Comparison of ENCODE assay signal across 20 mouse cellular contexts in genomic region chr11:117815850-117816249, GRCm38 (mm10). TPM values are rescaled to one million over a fixed set of nuclear protein-coding genes. Genes with fewer than 3 reads are reported as not detected.
DNase-seq lines count a peak whose midpoint lies in the region; ATAC-seq and TF ChIP-seq lines count a peak whose summit lies in the region.
"Not testable (repeated sequence)": the region's sequence is repeated elsewhere in the genome, so short reads cannot be mapped to it uniquely, and the experiment has no call there.
"Had no signal": no experiment of that assay in that cellular context is flagged by ENCODE, and none has a peak within 500 bp of the region (broad histone marks: within the 10 kb centered on the region; RNA-seq: fewer than 3 reads in every experiment).

No protein-coding gene starts in this region.

- TF ChIP-seq CTCF in MEL (IDR thresholded peaks at IDR 0.05 in 2 of 3, conservative IDR thresholded peaks at IDR 0.05 in 1 of 3; ENCODE audit: control insufficient read depth in 1 of 3, insufficient read depth in 1 of 3, low read depth in 2 of 3, low read length in 3 of 3, poor library complexity in 1 of 3, severe bottlenecking in 1 of 3); heart, postnatal 0 days (IDR thresholded peaks at IDR 0.05; ENCODE audit: low read depth); liver, postnatal 0 days (IDR thresholded peaks at IDR 0.05; ENCODE audit: low read depth): not testable (repeated sequence)

- not testable (repeated sequence) for TF ChIP-seq RAD21 in MEL (IDR thresholded peaks at IDR 0.05; ENCODE audit: low read depth, low read length)

- DNase-seq in MEL (ENCODE audit: low read depth, low spot score) = peak; percentile 15
- peak; percentile 57 for DNase-seq in gastrocnemius, postnatal 25 days
- DNase-seq in heart, postnatal 0 days (ENCODE audit: low spot score); liver, postnatal 0 days: not testable (repeated sequence)
- peak; percentile 74 for DNase-seq in skeletal muscle tissue, adult 2 months (ENCODE audit: low read depth, low spot score)

- H3K27me3 ChIP-seq in MEL (ENCODE audit: control insufficient read depth in 1 of 2, insufficient read depth in 2 of 2, low read length in 2 of 2); heart, postnatal 0 days (ENCODE audit: control insufficient read depth, insufficient read depth, low read length); liver, embryonic 12.5 days (replicated peaks); liver, postnatal 0 days (ENCODE audit: insufficient read depth, low read length): not testable (repeated sequence)

- H3K27ac ChIP-seq in MEL (ENCODE audit: control insufficient read depth, low read depth, low read length) = not testable (repeated sequence)
- peak overlapping the region; percentile 64 for H3K27ac ChIP-seq in heart, postnatal 0 days (ENCODE audit: low read depth)
- peak overlapping the region; percentile 49 for H3K27ac ChIP-seq in liver, embryonic 12.5 days
- H3K27ac ChIP-seq in liver, postnatal 0 days (ENCODE audit: low read depth) = peak overlapping the region; percentile 22; the same call in 1 of the 2 replicates

- not testable (repeated sequence) for TF ChIP-seq EP300 in MEL (IDR thresholded peaks at IDR 0.05; ENCODE audit: low read depth in 1 of 2, low read length in 2 of 2); heart, postnatal 0 days (IDR thresholded peaks at IDR 0.05; ENCODE audit: low read depth); liver, postnatal 0 days (IDR thresholded peaks at IDR 0.05; ENCODE audit: low read depth)

- H3K4me2 ChIP-seq in heart, postnatal 0 days (ENCODE audit: low read depth, low read length); liver, embryonic 12.5 days; liver, postnatal 0 days (ENCODE audit: low read depth, low read length): not testable (repeated sequence)

- ATAC-seq in frontal cortex, adult (ENCODE audit: low TSS enrichment) = peak; percentile 36; the same call in 1 of the 2 replicates
- not testable (repeated sequence) for ATAC-seq in heart, postnatal 0 days (ENCODE audit: insufficient read depth, low read depth); liver, embryonic 12.5 days; liver, postnatal 0 days

- H3K9me3 ChIP-seq in MEL (replicated peaks; ENCODE audit: insufficient read depth, low read length); heart, postnatal 0 days (replicated peaks; ENCODE audit: control insufficient read depth, low read length); liver, embryonic 12.5 days (replicated peaks); liver, postnatal 0 days (ENCODE audit: low read length): not testable (repeated sequence)

- whole genome bisulfite sequencing in heart, postnatal 0 days = 69% methylated on average over 9 of the region's 9 CpGs
- 85% methylated on average over 9 of the region's 9 CpGs for WGBS in liver, embryonic 12.5 days (ENCODE audit: insufficient replicate concordance)
- 89% methylated on average over 9 of the region's 9 CpGs for WGBS in liver, postnatal 0 days (ENCODE audit: insufficient replicate concordance)

- H3K9ac ChIP-seq in MEL (ENCODE audit: control insufficient read depth, low read depth, low read length, poor library complexity, severe bottlenecking); heart, postnatal 0 days (replicated peaks; ENCODE audit: low read depth, low read length); liver, embryonic 12.5 days; liver, postnatal 0 days (replicated peaks): not testable (repeated sequence)

- H3K4me3 ChIP-seq in MEL (ENCODE audit: control insufficient read depth in 1 of 2, insufficient read depth in 1 of 2, low read depth in 2 of 2, low read length in 2 of 2); heart, postnatal 0 days (ENCODE audit: low read depth, low read length); liver, embryonic 12.5 days; liver, postnatal 0 days (ENCODE audit: low read depth, low read length): not testable (repeated sequence)

- not testable (repeated sequence) for H3K36me3 ChIP-seq in MEL (ENCODE audit: control insufficient read depth in 1 of 2, insufficient read depth in 2 of 2, low read length in 2 of 2)
- peaks cover 57% of the 10 kb centered on the region for H3K36me3 ChIP-seq in heart, postnatal 0 days (replicated peaks; ENCODE audit: control insufficient read depth, insufficient read depth, low read length)
- H3K36me3 ChIP-seq in liver, embryonic 12.5 days = peaks cover 97% of the 10 kb centered on the region
- H3K36me3 ChIP-seq in liver, postnatal 0 days (replicated peaks; ENCODE audit: insufficient read depth, low read length) = peaks cover 91% of the 10 kb centered on the region

- not testable (repeated sequence) for H3K4me1 ChIP-seq in MEL (ENCODE audit: control insufficient read depth in 1 of 2, insufficient read depth in 2 of 2, low read length in 2 of 2)
- peaks cover 39% of the 10 kb centered on the region for H3K4me1 ChIP-seq in heart, postnatal 0 days (ENCODE audit: control insufficient read depth, insufficient read depth)
- peaks cover 81% of the 10 kb centered on the region for H3K4me1 ChIP-seq in liver, embryonic 12.5 days
- peaks cover 16% of the 10 kb centered on the region for H3K4me1 ChIP-seq in liver, postnatal 0 days (ENCODE audit: insufficient read depth)

- TF ChIP-seq POLR2A in MEL (IDR thresholded peaks at IDR 0.05; ENCODE audit: control insufficient read depth in 1 of 2, insufficient read depth in 1 of 2, low read depth in 1 of 2, low read length in 2 of 2, poor library complexity in 1 of 2) = not testable (repeated sequence)

- peaks cover 22% of the 10 kb centered on the region for H3K79me2 ChIP-seq in MEL (ENCODE audit: control insufficient read depth, insufficient read depth, low read length, poor library complexity)

RNA-seq across cellular contexts. Expression of gene Gm20708, which starts 6.4 kb away (rescaled TPM):
- total RNA-seq in MEL (2012; rRNA removed) = 0.46 and 0.85 TPM in 2 replicates
- under 1 TPM in 1 of 2 experiments, not detected in 1; 0.70 TPM for polyA plus RNA-seq in MEL (2012; ENCODE audit: insufficient read depth in 1 of 2, insufficient read length in 2 of 2, low read depth in 1 of 2, low replicate concordance in 2 of 2, missing spikeins in 1 of 2)
- total RNA-seq in gastrocnemius, postnatal 25 days (2021) = 1 to 10 TPM; 1.0 to 1.1 TPM
- total RNA-seq in heart, postnatal 0 days (2014; rRNA removed; ENCODE audit: low replicate concordance) = 2.6 TPM in 1 of 2 replicates, not detected in the other
- 0.52 and 0.68 TPM in 2 replicates for polyA plus RNA-seq in heart, postnatal 0 days (2015; fragmentation: Nextera tagmentation; extraction: Ambion mirVana)
- 0.23 and 0.27 TPM in 2 replicates for polyA plus RNA-seq in liver, embryonic 12.5 days (2016; fragmentation: Nextera tagmentation; extraction: Ambion mirVana)
- polyA plus RNA-seq in liver, postnatal 0 days (2015; fragmentation: Nextera tagmentation; extraction: Ambion mirVana) = 0.33 and 0.48 TPM in 2 replicates
- total RNA-seq: hematopoietic stem cell, adult 5-6 weeks had no signal
- polyA plus RNA-seq: embryonic facial prominence, embryonic 11.5 days; intestine, embryonic 14.5 days had no signal

RNA-seq across cellular contexts. Expression of gene Syngr2, which starts 6.4 kb away (rescaled TPM):
- total RNA-seq in MEL (2012; rRNA removed) = 160 and 189 TPM in 2 replicates
- polyA plus RNA-seq in MEL (2012; ENCODE audit: insufficient read depth in 1 of 2, insufficient read length in 2 of 2, low read depth in 1 of 2, low replicate concordance in 2 of 2, missing spikeins in 1 of 2) = 100 to 1,000 TPM in 1 of 2 experiments, not detected in 1; 384 TPM
- total RNA-seq in gastrocnemius, postnatal 25 days (2021) = 100 to 1,000 TPM; 143 to 146 TPM
- total RNA-seq in heart, postnatal 0 days (2014; rRNA removed; ENCODE audit: low replicate concordance) = 151 TPM in 2 replicates
- polyA plus RNA-seq in heart, postnatal 0 days (2015; fragmentation: Nextera tagmentation; extraction: Ambion mirVana) = 95.2 and 105 TPM in 2 replicates
- polyA plus RNA-seq in liver, embryonic 12.5 days (2016; fragmentation: Nextera tagmentation; extraction: Ambion mirVana) = 61.5 and 66.4 TPM in 2 replicates
- polyA plus RNA-seq in liver, postnatal 0 days (2015; fragmentation: Nextera tagmentation; extraction: Ambion mirVana) = 60.6 and 62.2 TPM in 2 replicates

RNA-seq across cellular contexts. Expression of gene Afmid, which starts 9.9 kb away (rescaled TPM):
- 3.3 and 3.5 TPM in 2 replicates for total RNA-seq in MEL (2012; rRNA removed)
- polyA plus RNA-seq in MEL (2012; ENCODE audit: insufficient read depth in 1 of 2, insufficient read length in 2 of 2, low read depth in 1 of 2, low replicate concordance in 2 of 2, missing spikeins in 1 of 2) = 1 to 10 TPM in 1 of 2 experiments, not detected in 1; 3.8 TPM
- 1 to 10 TPM; 1.9 to 3.1 TPM for total RNA-seq in gastrocnemius, postnatal 25 days (2021)
- total RNA-seq in heart, postnatal 0 days (2014; rRNA removed; ENCODE audit: low replicate concordance) = 14.5 and 17.6 TPM in 2 replicates
- polyA plus RNA-seq in heart, postnatal 0 days (2015; fragmentation: Nextera tagmentation; extraction: Ambion mirVana) = 13.1 and 16.5 TPM in 2 replicates
- polyA plus RNA-seq in liver, embryonic 12.5 days (2016; fragmentation: Nextera tagmentation; extraction: Ambion mirVana) = 6.7 TPM in 2 replicates
- polyA plus RNA-seq in liver, postnatal 0 days (2015; fragmentation: Nextera tagmentation; extraction: Ambion mirVana) = 32.9 and 34.4 TPM in 2 replicates

RNA-seq across cellular contexts. Expression of gene Tk1, which starts 10.0 kb away (rescaled TPM):
- total RNA-seq in MEL (2012; rRNA removed) = 171 and 172 TPM in 2 replicates
- polyA plus RNA-seq in MEL (2012; ENCODE audit: insufficient read depth in 1 of 2, insufficient read length in 2 of 2, low read depth in 1 of 2, low replicate concordance in 2 of 2, missing spikeins in 1 of 2) = 100 to 1,000 TPM in 1 of 2 experiments, not detected in 1; 188 TPM
- total RNA-seq in gastrocnemius, postnatal 25 days (2021) = 1 to 10 TPM; 2.8 to 4.3 TPM
- total RNA-seq in heart, postnatal 0 days (2014; rRNA removed; ENCODE audit: low replicate concordance) = 103 and 117 TPM in 2 replicates
- 41.4 and 44.0 TPM in 2 replicates for polyA plus RNA-seq in heart, postnatal 0 days (2015; fragmentation: Nextera tagmentation; extraction: Ambion mirVana)
- 145 and 152 TPM in 2 replicates for polyA plus RNA-seq in liver, embryonic 12.5 days (2016; fragmentation: Nextera tagmentation; extraction: Ambion mirVana)
- 96.8 and 101 TPM in 2 replicates for polyA plus RNA-seq in liver, postnatal 0 days (2015; fragmentation: Nextera tagmentation; extraction: Ambion mirVana)

RNA-seq across cellular contexts. Expression of gene 6030468B19Rik, which starts 18.4 kb away (rescaled TPM):
- 1.1 and 2.7 TPM in 2 replicates for total RNA-seq in MEL (2012; rRNA removed)
- 1 to 10 TPM in 1 of 2 experiments, not detected in 1; 5.1 TPM for polyA plus RNA-seq in MEL (2012; ENCODE audit: insufficient read depth in 1 of 2, insufficient read length in 2 of 2, low read depth in 1 of 2, low replicate concordance in 2 of 2, missing spikeins in 1 of 2)
- not detected for total RNA-seq in gastrocnemius, postnatal 25 days (2021)
- total RNA-seq in heart, postnatal 0 days (2014; rRNA removed; ENCODE audit: low replicate concordance) = not detected in 2 replicates
- not detected in 2 replicates for polyA plus RNA-seq in heart, postnatal 0 days (2015; fragmentation: Nextera tagmentation; extraction: Ambion mirVana)
- polyA plus RNA-seq in liver, embryonic 12.5 days (2016; fragmentation: Nextera tagmentation; extraction: Ambion mirVana) = 97.6 and 97.7 TPM in 2 replicates
- 32.7 and 33.8 TPM in 2 replicates for polyA plus RNA-seq in liver, postnatal 0 days (2015; fragmentation: Nextera tagmentation; extraction: Ambion mirVana)
- total RNA-seq: adrenal gland, adult 2 months; gastrocnemius, postnatal 10 days; gastrocnemius, postnatal 4 days; heart, adult 18-20 months; heart, postnatal 25 days had no signal
- polyA plus RNA-seq: adrenal gland, adult 2 months; embryonic facial prominence, embryonic 14.5 days; forebrain, embryonic 13.5 days; forebrain, embryonic 16.5 days; hindbrain, embryonic 15.5 days; intestine, postnatal 0 days had no signal
